Mouse (Mus musculus): ENCODE measurements around the gene Tcaf3.

GRCm38 (mm10) chr6:42540681-42541080 is 56.8 kb downstream of the Tcaf3 start:
- TF ChIP-seq GATA1 (IDR thresholded peaks at IDR 0.05; ENCODE audit: low read length) (no peak), TAL1 (IDR thresholded peaks at IDR 0.05; ENCODE audit: low read length) (no peak)
